Mouse (Mus musculus): ENCODE data around the gene Ripor1. TPM values are rescaled to one million over a fixed set of nuclear protein-coding genes. Genes with fewer than 3 reads are reported as not detected.

The Ripor1 gene
- 25.5 TPM for polyA plus RNA-seq (2017; shearing (Covaris generic))

GRCm38 (mm10) chr8:105604804-105605381 is at the start of gene Ripor1:
Ripor1 (plus strand) TSS chr8:105605255.

GRCm38 (mm10) chr8:105565952-105566702 is 38.9 kb upstream of the Ripor1 start, which contains the start of gene Atp6v0d1:
Atp6v0d1 (minus strand) TSS chr8:105566047.

GRCm38 (mm10) chr8:105636018-105636962 is 31.2 kb downstream of the Ripor1 start, which contains the start of gene Ctcf:
Ctcf (plus strand) TSS chr8:105636568.

GRCm38 (mm10) chr8:105636963-105637510 is 32.0 kb downstream of the Ripor1 start, which contains the start of gene Agrp:
Agrp (minus strand) TSS chr8:105637393.

Other genes starting within 250 kb of the Ripor1 start
- gene Plekhg4, start 232.0 kb upstream of the Ripor1 start, polyA plus RNA-seq (2017; shearing (Covaris generic)), result not detected
- 0.10 TPM for gene Kctd19, start 191.8 kb upstream of the Ripor1 start, polyA plus RNA-seq (2017; shearing (Covaris generic))
- gene Lrrc36, start 191.7 kb upstream of the Ripor1 start, polyA plus RNA-seq (2017; shearing (Covaris generic)), result not detected
- 0.35 TPM for gene Tppp3, start 133.7 kb upstream of the Ripor1 start, polyA plus RNA-seq (2017; shearing (Covaris generic))
- 5.9 TPM for gene Zdhhc1, start 108.4 kb upstream of the Ripor1 start, polyA plus RNA-seq (2017; shearing (Covaris generic))
- not detected for gene Hsd11b2, start 86.5 kb upstream of the Ripor1 start, polyA plus RNA-seq (2017; shearing (Covaris generic))
- 46.7 TPM for gene Atp6v0d1, start 39.2 kb upstream of the Ripor1 start, polyA plus RNA-seq (2017; shearing (Covaris generic))
- gene Ctcf, start 31.3 kb downstream of the Ripor1 start, polyA plus RNA-seq (2017; shearing (Covaris generic)), result 206 TPM
- 1.1 TPM for gene Agrp, start 32.1 kb downstream of the Ripor1 start, polyA plus RNA-seq (2017; shearing (Covaris generic))
- 167 TPM for gene Carmil2, start 81.0 kb downstream of the Ripor1 start, polyA plus RNA-seq (2017; shearing (Covaris generic))
- 75.1 TPM for gene Acd, start 95.8 kb downstream of the Ripor1 start, polyA plus RNA-seq (2017; shearing (Covaris generic))
- 9.0 TPM for gene Pard6a, start 95.9 kb downstream of the Ripor1 start, polyA plus RNA-seq (2017; shearing (Covaris generic))
- not detected for gene 4933405L10Rik, start 102.4 kb downstream of the Ripor1 start, polyA plus RNA-seq (2017; shearing (Covaris generic))
- gene Enkd1, start 103.0 kb downstream of the Ripor1 start, polyA plus RNA-seq (2017; shearing (Covaris generic)), result 2.1 TPM
- 5.2 TPM for gene Gfod2, start 153.4 kb downstream of the Ripor1 start, polyA plus RNA-seq (2017; shearing (Covaris generic))
- gene Ranbp10, start 222.1 kb downstream of the Ripor1 start, polyA plus RNA-seq (2017; shearing (Covaris generic)), result 23.6 TPM
- gene Tsnaxip1, start 222.5 kb downstream of the Ripor1 start, polyA plus RNA-seq (2017; shearing (Covaris generic)), result 0.85 TPM
- 19.7 TPM for gene Cenpt, start 248.0 kb downstream of the Ripor1 start, polyA plus RNA-seq (2017; shearing (Covaris generic))
- 36.7 TPM for gene Thap11, start 249.9 kb downstream of the Ripor1 start, polyA plus RNA-seq (2017; shearing (Covaris generic))

Data from CD4-positive, CD25-positive, alpha-beta regulatory T cell (primary cell).